ENCODE assay signal across 8 mouse cellular contexts in the genomic region with DNA sequence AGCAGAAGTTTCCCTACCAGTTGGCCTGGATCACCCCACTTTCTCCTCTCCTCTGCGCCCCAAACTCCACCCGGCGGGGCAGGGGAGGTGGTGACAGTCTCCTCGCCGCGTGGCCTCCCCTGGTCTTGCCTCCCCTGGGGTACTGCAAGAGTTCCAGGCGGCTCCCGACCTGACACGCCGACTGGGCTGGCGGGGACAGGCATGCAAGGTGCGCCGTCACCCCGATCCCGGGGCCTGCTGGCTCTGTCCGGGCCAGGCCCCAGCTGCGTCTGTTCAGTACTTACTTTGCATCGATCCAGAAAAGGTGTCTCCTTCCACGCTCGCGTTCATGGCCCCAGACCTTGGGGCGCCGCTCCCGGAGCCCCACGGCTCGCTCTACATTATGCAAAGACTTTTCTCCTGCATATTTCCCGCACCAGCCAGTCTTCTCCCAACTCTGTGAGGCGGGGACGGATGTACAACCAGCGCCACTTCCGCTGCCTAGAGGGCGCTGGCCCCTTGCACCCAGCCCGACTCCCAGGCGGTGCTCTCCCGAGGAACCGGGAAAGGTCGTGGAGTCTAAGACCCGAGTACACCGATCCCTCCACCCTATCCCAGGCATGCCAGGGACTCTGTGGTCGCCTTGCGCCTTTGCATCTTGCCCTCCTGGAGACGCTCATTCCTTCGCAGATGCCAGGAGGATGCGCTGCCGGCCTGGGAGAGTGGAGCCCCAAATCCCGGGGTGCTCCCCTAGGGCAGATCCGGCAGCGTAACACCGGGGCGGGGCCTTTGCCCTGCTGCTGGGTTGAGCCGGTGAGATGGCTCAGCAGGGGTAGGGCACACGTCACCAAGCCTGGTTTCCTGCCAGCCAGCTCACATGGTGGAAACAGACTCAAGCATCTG. TPM values are rescaled to one million over a fixed set of nuclear protein-coding genes. Genes with fewer than 3 reads are reported as not detected.
DNase-seq lines count a peak whose midpoint lies in the region; ATAC-seq lines count a peak whose summit lies in the region.

A gene (minus strand): TSS at position 753 of the 882 bp plus-strand sequence.

- peak; percentile 92 for DNase-seq in Muller cell, postnatal 12 days (ENCODE audit: inconsistent ontology term)
- DNase-seq in cerebellum, postnatal 10 days = peak; percentile 83 to 85
- peak; percentile 78 to 79 for DNase-seq in frontal cortex, postnatal 14 days (ENCODE audit: low spot score in 2 of 2)
- DNase-seq in layer of hippocampus, postnatal 25 days (ENCODE audit: extremely low spot score in 1 of 2, low spot score in 1 of 2) = peak; percentile 63 to 75
- peak; percentile 89 for DNase-seq in lung, postnatal 25 days (ENCODE audit: low spot score)
- DNase-seq in retina, embryonic 14.5 days (ENCODE audit: low spot score) = peak; percentile 83
- peak; percentile 92 for DNase-seq in thymus, postnatal 4 days

- H3K4me3 ChIP-seq in hindbrain, embryonic 13.5 days = peak within 1 kb of the TSS; percentile 86

- peak within 1 kb of the TSS; percentile 99 for H3K4me2 ChIP-seq in hindbrain, embryonic 13.5 days

- peaks cover 13% of the 10 kb centered on the region for H3K36me3 ChIP-seq in hindbrain, embryonic 13.5 days

- WGBS in hindbrain, embryonic 13.5 days = under 1% methylated on average over 52 of the region's 52 CpGs

- peak; percentile 82 for ATAC-seq in hindbrain, embryonic 13.5 days (ENCODE audit: low FRiP score)

- peaks cover 29% of the 10 kb centered on the region for H3K4me1 ChIP-seq in hindbrain, embryonic 13.5 days (replicated peaks)

- H3K27ac ChIP-seq in hindbrain, embryonic 13.5 days = peak within 1 kb of the TSS; percentile 87

- H3K27me3 ChIP-seq in hindbrain, embryonic 13.5 days = no peaks in the 10 kb centered on the region

- peak within 1 kb of the TSS; percentile 94 for H3K9ac ChIP-seq in hindbrain, embryonic 13.5 days

- no peaks in the 10 kb centered on the region for H3K9me3 ChIP-seq in hindbrain, embryonic 13.5 days

RNA-seq across cellular contexts. Expression of the gene that starts here (rescaled TPM):
- 28.7 and 30.2 TPM in 2 replicates for polyA plus RNA-seq in hindbrain, embryonic 13.5 days (2015; fragmentation: Nextera tagmentation; extraction: Ambion mirVana)
- total RNA-seq in layer of hippocampus, postnatal 25 days (2021) = 10 to 100 TPM; 17.3 to 19.0 TPM

Comparison
In these comparisons a context has a peak if more than half of its experiments do, and no peak if none do; other contexts are left out.
1. Peak in every context shown above with its lines: DNase-seq, ATAC-seq, H3K4me3 ChIP-seq and H3K27ac ChIP-seq.